Comparison of ENCODE assay signal across 8 mouse cellular contexts in genomic region chr17:21753342-21754208, GRCm38 (mm10). TPM values are rescaled to one million over a fixed set of nuclear protein-coding genes. Genes with fewer than 3 reads are reported as not detected.
DNase-seq lines count a peak whose midpoint lies in the region; ATAC-seq and TF ChIP-seq lines count a peak whose summit lies in the region.
"Had no signal": no experiment of that assay in that cellular context is flagged by ENCODE, and none has a peak within 500 bp of the region (broad histone marks: within the 10 kb centered on the region; RNA-seq: fewer than 3 reads in every experiment).

No protein-coding gene starts in this region.

- H3K9me3 ChIP-seq in ES-E14 (ENCODE audit: control insufficient read depth, insufficient read depth, low read depth, low read length): no peaks in the 10 kb centered on the region
- no peaks in the 10 kb centered on the region for H3K9me3 ChIP-seq in heart, embryonic 13.5 days
- no peaks in the 10 kb centered on the region for H3K9me3 ChIP-seq in midbrain, embryonic 14.5 days (ENCODE audit: control insufficient read depth, low read length)

- H3K4me2 ChIP-seq in heart, embryonic 13.5 days: peak overlapping the region; percentile 77
- H3K4me2 ChIP-seq in midbrain, embryonic 14.5 days (ENCODE audit: low read length): peak overlapping the region; percentile 48

- H3K9ac ChIP-seq in ES-E14 (ENCODE audit: insufficient read depth, low read depth, low read length, poor library complexity, severe bottlenecking): peak overlapping the region; percentile 72
- peak overlapping the region; percentile 76 for H3K9ac ChIP-seq in heart, embryonic 13.5 days
- H3K9ac ChIP-seq in midbrain, embryonic 14.5 days (replicated peaks; ENCODE audit: low read length): peak overlapping the region; percentile 6; the same call in 1 of the 2 replicates

- ATAC-seq in heart, embryonic 13.5 days (ENCODE audit: extremely low read depth, insufficient number of reproducible peaks, low FRiP score, low TSS enrichment): no peak
- no peak; the same call in 1 of the 2 replicates for ATAC-seq in midbrain, embryonic 14.5 days (ENCODE audit: low FRiP score, low TSS enrichment)
- no peak for ATAC-seq in erythroblast, adult 5-6 weeks (replicated peaks; ENCODE audit: low FRiP score, poor library complexity, severe bottlenecking)

- no peaks in the 10 kb centered on the region for H3K36me3 ChIP-seq in ES-E14 (ENCODE audit: control insufficient read depth, insufficient read depth, low read length, poor library complexity, severe bottlenecking)
- H3K36me3 ChIP-seq in heart, embryonic 13.5 days: no peaks in the 10 kb centered on the region; the same call in 1 of the 2 replicates
- no peaks in the 10 kb centered on the region for H3K36me3 ChIP-seq in midbrain, embryonic 14.5 days (ENCODE audit: control insufficient read depth, insufficient read depth, low read length)

- H3K4me1 ChIP-seq in ES-E14 (ENCODE audit: control insufficient read depth in 2 of 2, insufficient read depth in 2 of 2, low read length in 2 of 2, poor library complexity in 1 of 2): peaks cover 0 to 2% of the 10 kb centered on the region in 2 experiments; a peak in 1 of 4 replicates
- peaks cover 9% of the 10 kb centered on the region; the same call in 1 of the 2 replicates for H3K4me1 ChIP-seq in heart, embryonic 13.5 days
- H3K4me1 ChIP-seq in midbrain, embryonic 14.5 days (ENCODE audit: control insufficient read depth, insufficient read depth, low read length): no peaks in the 10 kb centered on the region

- in situ Hi-C loops in ES-E14 (cut with MboI; ENCODE audit: low sequenced_read_pairs in 2 of 2, unreplicated experiment in 2 of 2): no loop called here

- no peak for DNase-seq in ES-E14 (ENCODE audit: low read depth, low spot score)
- peak; percentile 13 for DNase-seq in adrenal gland, postnatal 25 days
- peak; percentile 44 to 52 for DNase-seq in kidney, postnatal 4 days
- peak; percentile 48 for DNase-seq in midbrain, embryonic 14.5 days
- no peak for DNase-seq in frontal cortex, adult 2 months (ENCODE audit: extremely low spot score in 1 of 2, low spot score in 1 of 2)

- peak overlapping the region; percentile 41 to 57 for H3K4me3 ChIP-seq in ES-E14 (ENCODE audit: insufficient read depth in 1 of 2, low read depth in 1 of 2, low read length in 2 of 2, poor library complexity in 1 of 2, severe bottlenecking in 1 of 2)
- H3K4me3 ChIP-seq in heart, embryonic 13.5 days: peak overlapping the region; percentile 55
- H3K4me3 ChIP-seq in midbrain, embryonic 14.5 days (replicated peaks; ENCODE audit: low read depth, low read length): peak overlapping the region; percentile 15
- H3K4me3 ChIP-seq: myocyte had no signal

- H3K27me3 ChIP-seq in heart, embryonic 13.5 days (replicated peaks): no peaks in the 10 kb centered on the region
- no peaks in the 10 kb centered on the region for H3K27me3 ChIP-seq in midbrain, embryonic 14.5 days (ENCODE audit: control insufficient read depth, insufficient read depth, low read length)

- WGBS in heart, embryonic 13.5 days: 13% methylated on average over 20 of the region's 20 CpGs
- WGBS in midbrain, embryonic 14.5 days: 14% methylated on average over 20 of the region's 20 CpGs

- no peak overlapping the region for H3K27ac ChIP-seq in ES-E14 (ENCODE audit: insufficient read depth, low read depth, low read length, poor library complexity, severe bottlenecking)
- no peak overlapping the region for H3K27ac ChIP-seq in heart, embryonic 13.5 days (replicated peaks)
- H3K27ac ChIP-seq in midbrain, embryonic 14.5 days (replicated peaks; ENCODE audit: low read depth, low read length): no peak overlapping the region

TF ChIP-seq in ES-E14, 5 proteins besides CTCF, POLR2A, EP300 and RAD21:
- no peak for TF ChIP-seq MAFK (IDR thresholded peaks at IDR 0.05; ENCODE audit: insufficient read depth, low read depth, low read length)
- TF ChIP-seq ZC3H11A (IDR thresholded peaks at IDR 0.05; ENCODE audit: borderline replicate concordance, low read depth, low read length): no peak
- no peak for TF ChIP-seq HCFC1 (IDR thresholded peaks at IDR 0.05; ENCODE audit: borderline replicate concordance, insufficient read depth, low read length)
- no peak for TF ChIP-seq CHD2 (IDR thresholded peaks at IDR 0.05; ENCODE audit: low read depth, low read length)
- no peak for TF ChIP-seq ZNF384 (IDR thresholded peaks at IDR 0.05; ENCODE audit: low read depth, low read length)

RNA-seq across cellular contexts. Expression of gene Zfp229, which starts 23.0 kb away (rescaled TPM):
- total RNA-seq in ES-E14 (2012; rRNA removed): 47.0 and 47.5 TPM in 2 replicates
- total RNA-seq in adrenal gland, postnatal 25 days (2021): 12.3 and 14.2 TPM in 2 replicates
- 4.0 TPM in 2 replicates for polyA plus RNA-seq in heart, embryonic 13.5 days (2015; fragmentation: Nextera tagmentation; extraction: Ambion mirVana)
- 8.2 and 9.7 TPM in 2 replicates for polyA plus RNA-seq in midbrain, embryonic 14.5 days (2014; fragmentation: Nextera tagmentation; extraction: Ambion mirVana)
- total RNA-seq in erythroblast, adult 5-6 weeks (2015; ENCODE audit: low replicate concordance): 0.42 and 2.7 TPM in 2 replicates
- 1.1 and 1.7 TPM in 2 replicates for total RNA-seq in erythroblast, adult 5-6 weeks (2017; ENCODE audit: low replicate concordance)
- 3.4 and 4.1 TPM in 2 replicates for polyA plus RNA-seq in frontal cortex, adult 2 months (2012; rRNA removed)

RNA-seq across cellular contexts. Expression of gene Zfp760, which starts 46.0 kb away (rescaled TPM):
- total RNA-seq in ES-E14 (2012; rRNA removed): 9.7 and 10.0 TPM in 2 replicates
- total RNA-seq in adrenal gland, postnatal 25 days (2021): 7.9 and 8.3 TPM in 2 replicates
- 6.4 and 6.5 TPM in 2 replicates for polyA plus RNA-seq in heart, embryonic 13.5 days (2015; fragmentation: Nextera tagmentation; extraction: Ambion mirVana)
- 14.0 and 19.3 TPM in 2 replicates for polyA plus RNA-seq in midbrain, embryonic 14.5 days (2014; fragmentation: Nextera tagmentation; extraction: Ambion mirVana)
- total RNA-seq in erythroblast, adult 5-6 weeks (2015; ENCODE audit: low replicate concordance): 0.63 and 10.2 TPM in 2 replicates
- 2.0 and 3.6 TPM in 2 replicates for total RNA-seq in erythroblast, adult 5-6 weeks (2017; ENCODE audit: low replicate concordance)
- 6.5 and 7.2 TPM in 2 replicates for polyA plus RNA-seq in frontal cortex, adult 2 months (2012; rRNA removed)

Comparison
In these comparisons a context has a peak if more than half of its experiments do, and no peak if none do; other contexts are left out.
1. DNase-seq: peak in adrenal gland, postnatal 25 days (single experiment), kidney, postnatal 4 days (2 of 2) and midbrain, embryonic 14.5 days (single experiment); none in ES-E14 (single experiment) and frontal cortex, adult 2 months (0 of 2).
2. H3K9ac ChIP-seq: peak in every context shown above with its lines; median percentile 76 in heart, embryonic 13.5 days; 72 in ES-E14; 6 in midbrain, embryonic 14.5 days.
3. Peak in every context shown above with its lines, with median percentiles within 50 percentile points of each other: H3K4me3 ChIP-seq.